Mouse (Mus musculus): ENCODE measurements at regions not wholly inside any gene's neighbourhood (a gene's known extent, or its start where the extent isn't known, plus 50 kb on each side); places are given as distances from the start of the nearest gene placed in this dataset.
A peak's percentile ranks its signal among the peaks of the same experiment; 100 is the strongest.

DNA sequence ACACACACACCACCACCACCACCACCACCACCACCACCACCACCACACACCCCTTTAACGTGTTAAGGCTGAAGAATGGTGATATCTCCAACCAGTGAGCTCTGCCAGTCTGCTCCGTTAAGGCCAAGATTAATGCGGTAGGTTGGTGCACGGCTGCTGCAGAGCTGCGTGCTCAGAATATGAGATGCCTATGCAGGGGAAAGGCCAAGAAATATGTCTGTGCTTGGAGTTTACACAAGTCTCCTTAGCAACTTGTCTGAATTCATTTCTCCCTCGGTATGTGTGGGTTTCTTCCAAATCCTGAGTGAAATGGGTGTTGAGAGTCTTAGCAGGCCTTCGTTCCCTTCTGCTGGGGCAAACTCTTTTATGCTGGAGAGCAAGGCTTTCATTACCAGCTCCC lies 363.1 kb upstream of the Ubash3b start:
- 65% methylated on average over 7 of the region's 7 CpGs for WGBS
- H3K9me3 ChIP-seq (ENCODE audit: control insufficient read depth, low read length) = no peaks in the 10 kb centered on the region
- H3K27ac ChIP-seq (replicated peaks in 1 of 2; ENCODE audit: control insufficient read depth in 1 of 2, insufficient read depth in 1 of 2, low read depth in 2 of 2, low read length in 2 of 2) = peak overlapping the region; percentile 12 to 57; a peak in 2 of 4 replicates

GRCm38 (mm10) chr9:41523969-41524368 lies 362.5 kb upstream of the Ubash3b start:
- WGBS = 96% methylated on average over 2 of the region's 2 CpGs
- no peak for ATAC-seq (ENCODE audit: insufficient number of reproducible peaks, insufficient read depth, low FRiP score, low read depth)
- H3K4me3 ChIP-seq (ENCODE audit: control insufficient read depth in 1 of 2, insufficient read depth in 1 of 2, low read depth in 1 of 2, low read length in 2 of 2) = no peak overlapping the region
- H3K9ac ChIP-seq (ENCODE audit: low read length) = no peak overlapping the region
- H3K9me3 ChIP-seq (ENCODE audit: control insufficient read depth, low read length) = no peaks in the 10 kb centered on the region
- no peaks in the 10 kb centered on the region for H3K27me3 ChIP-seq (ENCODE audit: control insufficient read depth, insufficient read depth, low read length)
- no peak overlapping the region for H3K27ac ChIP-seq (replicated peaks in 1 of 2; ENCODE audit: control insufficient read depth in 1 of 2, insufficient read depth in 1 of 2, low read depth in 2 of 2, low read length in 2 of 2)
- H3K36me3 ChIP-seq (ENCODE audit: control insufficient read depth, insufficient read depth, low read length) = no peaks in the 10 kb centered on the region
- H3K4me2 ChIP-seq (ENCODE audit: low read length) = no peak overlapping the region
- H3K4me1 ChIP-seq (ENCODE audit: control insufficient read depth in 2 of 2, insufficient read depth in 2 of 2, low read length in 2 of 2) = peaks cover 6 to 13% of the 10 kb centered on the region in 2 experiments; a peak in 2 of 4 replicates

More for the DNA sequence above, 363.1 kb upstream of the Ubash3b start:
- no peak; the same call in 1 of the 2 replicates for ATAC-seq (ENCODE audit: insufficient number of reproducible peaks, insufficient read depth, low FRiP score, low read depth)
- Histone ChIP-seq H3K9ac (ENCODE audit: low read length) (no peak overlapping the region), H3K4me2 (ENCODE audit: low read length) (no peak overlapping the region), H3K4me1 (ENCODE audit: control insufficient read depth in 2 of 2, insufficient read depth in 2 of 2, low read length in 2 of 2) (peaks cover 6 to 13% of the 10 kb centered on the region in 2 experiments; a peak in 2 of 4 replicates), H3K4me3 (ENCODE audit: control insufficient read depth in 1 of 2, insufficient read depth in 1 of 2, low read depth in 1 of 2, low read length in 2 of 2) (no peak overlapping the region), H3K36me3 (ENCODE audit: control insufficient read depth, insufficient read depth, low read length) (no peaks in the 10 kb centered on the region), H3K27me3 (ENCODE audit: control insufficient read depth, insufficient read depth, low read length) (no peaks in the 10 kb centered on the region)

DNA sequence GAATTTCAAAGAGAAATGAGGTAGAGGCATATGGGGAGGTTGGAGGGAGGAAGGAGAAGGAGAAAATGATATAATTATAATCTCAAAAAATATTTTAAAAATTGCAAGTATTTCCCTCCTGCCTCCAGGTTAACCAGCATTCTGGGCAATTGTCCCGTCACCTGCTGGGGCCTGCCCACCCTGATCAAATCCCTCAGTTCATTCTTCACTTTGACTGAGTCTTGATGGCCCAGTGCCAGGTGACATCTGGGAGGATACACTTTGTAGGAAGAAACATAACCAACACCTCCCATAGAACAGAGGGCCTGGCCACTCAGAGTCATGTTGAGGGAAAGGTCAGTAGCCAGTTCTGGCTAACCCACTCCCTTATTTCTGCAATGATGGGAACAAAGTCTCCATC lies 360.8 kb upstream of the Ubash3b start:
- H3K9ac ChIP-seq (ENCODE audit: low read length) = no peak overlapping the region
- no peaks in the 10 kb centered on the region for H3K36me3 ChIP-seq (ENCODE audit: control insufficient read depth, insufficient read depth, low read length)
- peaks cover 6 to 13% of the 10 kb centered on the region in 2 experiments; a peak in 2 of 4 replicates for H3K4me1 ChIP-seq (ENCODE audit: control insufficient read depth in 2 of 2, insufficient read depth in 2 of 2, low read length in 2 of 2)
- no peaks in the 10 kb centered on the region for H3K9me3 ChIP-seq (ENCODE audit: control insufficient read depth, low read length)
- H3K4me2 ChIP-seq (ENCODE audit: low read length) = no peak overlapping the region
- 83% methylated on average over 1 of the region's 1 CpGs for WGBS
- H3K27ac ChIP-seq (replicated peaks in 1 of 2; ENCODE audit: control insufficient read depth in 1 of 2, insufficient read depth in 1 of 2, low read depth in 2 of 2, low read length in 2 of 2) = no peak overlapping the region
- no peaks in the 10 kb centered on the region for H3K27me3 ChIP-seq (ENCODE audit: control insufficient read depth, insufficient read depth, low read length)
- H3K4me3 ChIP-seq (ENCODE audit: control insufficient read depth in 1 of 2, insufficient read depth in 1 of 2, low read depth in 1 of 2, low read length in 2 of 2) = no peak overlapping the region
- ATAC-seq (ENCODE audit: insufficient number of reproducible peaks, insufficient read depth, low FRiP score, low read depth) = no peak

DNA sequence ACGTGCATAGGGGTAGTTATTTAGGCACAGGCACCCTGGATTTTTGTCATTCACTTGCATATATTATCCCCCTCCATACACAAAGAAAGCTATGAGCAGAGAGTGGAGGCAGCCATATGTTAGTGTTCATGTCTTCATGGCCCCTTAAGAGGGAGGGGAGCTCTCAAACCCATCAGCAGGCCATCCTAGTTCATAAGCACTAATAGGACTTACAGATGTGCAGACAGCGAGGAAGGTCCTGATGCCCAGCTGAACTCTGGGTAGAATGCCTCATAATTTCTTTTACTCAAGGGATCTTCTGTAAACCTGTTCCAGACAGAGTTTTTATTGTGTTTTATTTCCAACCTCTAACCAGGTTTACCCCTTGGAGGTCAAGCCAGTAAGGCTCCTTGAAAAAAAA lies 356.3 kb upstream of the Ubash3b start:
- no peaks in the 10 kb centered on the region for H3K27me3 ChIP-seq (ENCODE audit: control insufficient read depth, insufficient read depth, low read length)
- H3K4me3 ChIP-seq (ENCODE audit: control insufficient read depth in 1 of 2, insufficient read depth in 1 of 2, low read depth in 1 of 2, low read length in 2 of 2) = no peak overlapping the region
- H3K27ac ChIP-seq (replicated peaks in 1 of 2; ENCODE audit: control insufficient read depth in 1 of 2, insufficient read depth in 1 of 2, low read depth in 2 of 2, low read length in 2 of 2) = no peak overlapping the region
- H3K9ac ChIP-seq (ENCODE audit: low read length) = no peak overlapping the region
- H3K4me1 ChIP-seq (ENCODE audit: control insufficient read depth in 2 of 2, insufficient read depth in 2 of 2, low read length in 2 of 2) = peaks cover 0 to 4% of the 10 kb centered on the region in 2 experiments; a peak in 3 of 4 replicates
- H3K4me2 ChIP-seq (ENCODE audit: low read length) = no peak overlapping the region
- H3K9me3 ChIP-seq (ENCODE audit: control insufficient read depth, low read length) = no peaks in the 10 kb centered on the region
- ATAC-seq (ENCODE audit: insufficient number of reproducible peaks, insufficient read depth, low FRiP score, low read depth) = no peak
- WGBS = 81% methylated on average over 2 of the region's 2 CpGs
- H3K36me3 ChIP-seq (ENCODE audit: control insufficient read depth, insufficient read depth, low read length) = no peaks in the 10 kb centered on the region

- H3K27ac ChIP-seq (replicated peaks in 1 of 2; ENCODE audit: control insufficient read depth in 1 of 2, insufficient read depth in 1 of 2, low read depth in 2 of 2, low read length in 2 of 2) = no peak overlapping the region
- ATAC-seq (ENCODE audit: insufficient number of reproducible peaks, insufficient read depth, low FRiP score, low read depth) = no peak
- no peaks in the 10 kb centered on the region for H3K27me3 ChIP-seq (ENCODE audit: control insufficient read depth, insufficient read depth, low read length)
- no peak overlapping the region for H3K4me2 ChIP-seq (ENCODE audit: low read length)
- H3K4me3 ChIP-seq (ENCODE audit: control insufficient read depth in 1 of 2, insufficient read depth in 1 of 2, low read depth in 1 of 2, low read length in 2 of 2) = no peak overlapping the region
- H3K9me3 ChIP-seq (ENCODE audit: control insufficient read depth, low read length) = no peaks in the 10 kb centered on the region
- no peak overlapping the region for H3K9ac ChIP-seq (ENCODE audit: low read length)
- no peaks in the 10 kb centered on the region for H3K36me3 ChIP-seq (ENCODE audit: control insufficient read depth, insufficient read depth, low read length)
- H3K4me1 ChIP-seq (ENCODE audit: control insufficient read depth in 2 of 2, insufficient read depth in 2 of 2, low read length in 2 of 2) = peaks cover 0 to 4% of the 10 kb centered on the region in 2 experiments; a peak in 3 of 4 replicates
- 66% methylated on average over 2 of the region's 2 CpGs for WGBS
Observed at GRCm38 (mm10) chr9:41517053-41517696, 355.7 kb upstream of the Ubash3b start.

DNA sequence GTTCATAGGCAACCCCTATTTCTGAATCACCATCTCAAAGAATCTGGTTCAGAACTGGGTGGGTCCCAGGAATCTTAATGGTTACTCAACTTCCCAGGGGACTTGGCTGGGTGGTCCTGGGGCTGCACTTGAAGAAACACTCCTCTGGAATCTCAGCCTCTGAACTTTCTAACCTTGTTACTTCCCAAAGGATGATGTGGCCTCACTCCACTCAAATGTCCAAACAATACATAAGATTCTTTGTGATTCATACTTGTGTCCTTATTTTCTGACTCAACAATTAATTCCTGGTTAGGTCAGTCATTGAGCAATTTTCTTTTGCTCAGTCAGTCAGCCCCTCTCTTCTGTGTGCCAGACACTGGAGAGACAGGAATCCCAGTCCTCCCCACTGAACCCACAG lies 353.7 kb upstream of the Ubash3b start:
- ATAC-seq (ENCODE audit: insufficient number of reproducible peaks, insufficient read depth, low FRiP score, low read depth) = no peak
- H3K4me2 ChIP-seq (ENCODE audit: low read length) = no peak overlapping the region
- H3K9me3 ChIP-seq (ENCODE audit: control insufficient read depth, low read length) = no peaks in the 10 kb centered on the region
- H3K36me3 ChIP-seq (ENCODE audit: control insufficient read depth, insufficient read depth, low read length) = no peaks in the 10 kb centered on the region
- no peak overlapping the region for H3K9ac ChIP-seq (ENCODE audit: low read length)
- H3K4me3 ChIP-seq (ENCODE audit: control insufficient read depth in 1 of 2, insufficient read depth in 1 of 2, low read depth in 1 of 2, low read length in 2 of 2) = no peak overlapping the region
- H3K4me1 ChIP-seq (ENCODE audit: control insufficient read depth in 2 of 2, insufficient read depth in 2 of 2, low read length in 2 of 2) = peaks cover 0 to 4% of the 10 kb centered on the region in 2 experiments
- H3K27ac ChIP-seq (replicated peaks in 1 of 2; ENCODE audit: control insufficient read depth in 1 of 2, insufficient read depth in 1 of 2, low read depth in 2 of 2, low read length in 2 of 2) = no peak overlapping the region
- no peaks in the 10 kb centered on the region for H3K27me3 ChIP-seq (ENCODE audit: control insufficient read depth, insufficient read depth, low read length)

DNA sequence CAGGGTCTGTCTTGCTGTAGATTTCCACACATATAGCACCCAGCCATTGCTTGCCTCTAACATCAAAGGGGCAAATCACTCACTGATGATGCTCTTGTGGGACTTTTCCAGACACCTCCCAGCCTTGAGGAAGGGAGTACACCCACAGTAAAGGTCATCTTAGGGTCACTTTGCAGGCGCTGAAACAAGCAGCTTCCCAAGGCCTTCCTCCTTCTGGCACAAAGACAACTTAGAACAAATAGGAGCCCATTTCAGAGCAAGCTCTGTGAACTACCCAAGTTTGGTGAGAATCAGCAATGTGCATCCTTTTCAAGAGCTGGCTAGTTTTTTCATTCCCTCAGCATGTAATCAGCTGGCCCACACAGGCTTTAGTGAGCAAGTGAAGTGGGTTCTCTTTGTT lies 352.2 kb upstream of the Ubash3b start:
- no peaks in the 10 kb centered on the region for H3K9me3 ChIP-seq (ENCODE audit: control insufficient read depth, low read length)
- no peak overlapping the region for H3K9ac ChIP-seq (ENCODE audit: low read length)
- H3K36me3 ChIP-seq (ENCODE audit: control insufficient read depth, insufficient read depth, low read length) = no peaks in the 10 kb centered on the region
- no peak for ATAC-seq (ENCODE audit: insufficient number of reproducible peaks, insufficient read depth, low FRiP score, low read depth)
- H3K4me2 ChIP-seq (ENCODE audit: low read length) = no peak overlapping the region
- H3K4me3 ChIP-seq (ENCODE audit: control insufficient read depth in 1 of 2, insufficient read depth in 1 of 2, low read depth in 1 of 2, low read length in 2 of 2) = no peak overlapping the region
- 30% methylated on average over 1 of the region's 1 CpGs for WGBS
- H3K4me1 ChIP-seq (ENCODE audit: control insufficient read depth in 2 of 2, insufficient read depth in 2 of 2, low read length in 2 of 2) = peaks cover 0 to 4% of the 10 kb centered on the region in 2 experiments
- no peak overlapping the region for H3K27ac ChIP-seq (replicated peaks in 1 of 2; ENCODE audit: control insufficient read depth in 1 of 2, insufficient read depth in 1 of 2, low read depth in 2 of 2, low read length in 2 of 2)
- H3K27me3 ChIP-seq (ENCODE audit: control insufficient read depth, insufficient read depth, low read length) = no peaks in the 10 kb centered on the region

DNA sequence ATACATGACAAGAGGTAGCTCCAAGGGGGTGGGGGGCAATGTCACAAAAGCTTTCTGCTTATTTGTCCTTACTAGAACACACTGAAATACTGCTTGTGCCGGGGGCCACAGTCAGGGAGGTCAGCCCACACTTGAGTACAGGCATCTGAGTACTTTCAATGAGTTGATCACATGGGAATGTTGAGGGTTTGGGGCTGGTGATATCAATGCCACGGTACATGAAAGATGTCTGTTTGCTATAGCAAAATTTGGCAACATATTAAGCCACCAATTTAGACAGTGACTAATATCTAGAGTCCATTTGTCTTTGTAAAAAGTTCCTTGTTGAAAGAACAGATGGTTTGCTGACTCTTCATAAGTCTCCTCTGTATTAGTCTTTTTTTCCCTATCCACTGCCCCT lies 348.1 kb upstream of the Ubash3b start:
- Histone ChIP-seq H3K4me1 (ENCODE audit: control insufficient read depth in 2 of 2, insufficient read depth in 2 of 2, low read length in 2 of 2) (peaks cover 0 to 2% of the 10 kb centered on the region in 2 experiments; a peak in 3 of 4 replicates), H3K4me3 (ENCODE audit: control insufficient read depth in 1 of 2, insufficient read depth in 1 of 2, low read depth in 1 of 2, low read length in 2 of 2) (no peak overlapping the region), H3K9me3 (ENCODE audit: control insufficient read depth, low read length) (no peaks in the 10 kb centered on the region), H3K9ac (ENCODE audit: low read length) (no peak overlapping the region), H3K4me2 (ENCODE audit: low read length) (no peak overlapping the region), H3K36me3 (ENCODE audit: control insufficient read depth, insufficient read depth, low read length) (no peaks in the 10 kb centered on the region), H3K27ac (replicated peaks in 1 of 2; ENCODE audit: control insufficient read depth in 1 of 2, insufficient read depth in 1 of 2, low read depth in 2 of 2, low read length in 2 of 2) (no peak overlapping the region), H3K27me3 (ENCODE audit: control insufficient read depth, insufficient read depth, low read length) (no peaks in the 10 kb centered on the region)
- ATAC-seq (ENCODE audit: insufficient number of reproducible peaks, insufficient read depth, low FRiP score, low read depth) = no peak
- WGBS = 43% methylated on average over 2 of the region's 2 CpGs

Data from heart, embryonic 14.5 days (tissue).